Mouse (Mus musculus): ENCODE measurements at regions not wholly inside any gene's neighbourhood (a gene's known extent, or its start where the extent isn't known, plus 50 kb on each side); places are given as distances from the start of the nearest gene placed in this dataset.

GRCm38 (mm10) chrX:144075241-144075640 lies 78.3 kb upstream of the A730046J19Rik start:
- Histone ChIP-seq H3K9me3 (ENCODE audit: low read depth, low read length) (no peaks in the 10 kb centered on the region), H3K27ac (ENCODE audit: low read depth) (no peak overlapping the region), H3K4me1 (ENCODE audit: insufficient read depth) (no peaks in the 10 kb centered on the region), H3K36me3 (ENCODE audit: insufficient read depth) (no peaks in the 10 kb centered on the region), H3K27me3 (ENCODE audit: insufficient read depth, low read length) (no peaks in the 10 kb centered on the region), H3K4me2 (no peak overlapping the region), H3K4me3 (ENCODE audit: low read depth, low read length) (no peak overlapping the region), H3K9ac (no peak overlapping the region)
- WGBS = 58% methylated on average over 4 of the region's 4 CpGs
- ATAC-seq (ENCODE audit: insufficient read depth) (no peak; the same call in 1 of the 2 replicates), DNase-seq (no peak)
- TF ChIP-seq CTCF (IDR thresholded peaks at IDR 0.05; ENCODE audit: low read depth) = no peak

GRCm38 (mm10) chrX:144081146-144081545 lies 72.3 kb upstream of the A730046J19Rik start:
- Histone ChIP-seq H3K9me3 (ENCODE audit: low read depth, low read length) (no peaks in the 10 kb centered on the region), H3K27ac (ENCODE audit: low read depth) (no peak overlapping the region), H3K9ac (no peak overlapping the region), H3K27me3 (ENCODE audit: insufficient read depth, low read length) (no peaks in the 10 kb centered on the region), H3K4me2 (no peak overlapping the region), H3K4me3 (ENCODE audit: low read depth, low read length) (no peak overlapping the region), H3K4me1 (ENCODE audit: insufficient read depth) (no peaks in the 10 kb centered on the region), H3K36me3 (ENCODE audit: insufficient read depth) (no peaks in the 10 kb centered on the region)
- ATAC-seq (ENCODE audit: insufficient read depth) = no peak
- WGBS = 4% methylated on average over 1 of the region's 1 CpGs
- peak; percentile 28; the same call in 1 of the 2 replicates for TF ChIP-seq CTCF (IDR thresholded peaks at IDR 0.05; ENCODE audit: low read depth)
- peak; percentile 51 for DNase-seq

DNA sequence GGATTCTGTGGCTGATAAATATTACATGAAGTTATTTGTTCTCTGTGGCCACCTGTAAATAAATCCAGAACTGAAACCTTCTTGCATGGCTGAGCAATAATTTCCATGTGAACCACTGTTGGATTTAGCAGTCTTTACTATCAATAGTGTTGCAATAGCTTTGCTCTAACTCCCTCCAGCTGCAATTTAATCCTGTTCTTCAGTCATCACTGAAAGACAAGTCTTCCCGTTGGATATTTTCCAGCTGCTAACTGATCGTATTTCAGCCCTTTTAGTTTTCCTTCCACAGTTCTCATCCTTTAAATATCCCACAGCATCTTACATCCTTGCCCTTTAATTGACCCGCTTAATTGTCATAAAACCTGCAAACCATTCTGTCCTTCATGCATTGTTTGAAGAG lies 55.3 kb upstream of the A730046J19Rik start:
- Histone ChIP-seq H3K27ac (ENCODE audit: low read depth) (no peak overlapping the region), H3K4me3 (ENCODE audit: low read depth, low read length) (no peak overlapping the region), H3K27me3 (ENCODE audit: insufficient read depth, low read length) (no peaks in the 10 kb centered on the region), H3K36me3 (ENCODE audit: insufficient read depth) (no peaks in the 10 kb centered on the region), H3K4me2 (no peak overlapping the region), H3K9me3 (ENCODE audit: low read depth, low read length) (no peaks in the 10 kb centered on the region), H3K4me1 (ENCODE audit: insufficient read depth) (no peaks in the 10 kb centered on the region), H3K9ac (no peak overlapping the region)
- WGBS = 36% methylated on average over 3 of the region's 3 CpGs
- TF ChIP-seq CTCF (IDR thresholded peaks at IDR 0.05; ENCODE audit: low read depth) = no peak
- DNase-seq = peak; percentile 52
- ATAC-seq (ENCODE audit: insufficient read depth) = no peak

Measured in lung, embryonic 14.5 days (tissue).